8 mouse cellular contexts compared by ENCODE assay signal in genomic region chr13:104610210-104611111, GRCm38 (mm10).
DNase-seq lines count a peak whose midpoint lies in the region; ATAC-seq and TF ChIP-seq lines count a peak whose summit lies in the region.

No protein-coding gene starts in this region.

- peak overlapping the region; percentile 89 for H3K4me3 ChIP-seq in testis, adult 2 months (ENCODE audit: control insufficient read depth, low read depth, low read length)
- H3K4me3 ChIP-seq in heart, embryonic 11.5 days (ENCODE audit: low read depth, low read length) = no peak overlapping the region
- peak overlapping the region; percentile 21; the same call in 1 of the 2 replicates for H3K4me3 ChIP-seq in liver, embryonic 15.5 days (replicated peaks)
- no peak overlapping the region for H3K4me3 ChIP-seq in hindbrain, embryonic 12.5 days
- no peak overlapping the region for H3K4me3 ChIP-seq in midbrain, embryonic 10.5 days

- WGBS in heart, embryonic 11.5 days (ENCODE audit: insufficient replicate concordance) = 83% methylated on average over 22 of the region's 22 CpGs
- 34% methylated on average over 22 of the region's 22 CpGs for WGBS in liver, embryonic 15.5 days (ENCODE audit: insufficient replicate concordance)
- WGBS in hindbrain, embryonic 12.5 days = 84% methylated on average over 22 of the region's 22 CpGs
- 92% methylated on average over 22 of the region's 22 CpGs for WGBS in midbrain, embryonic 10.5 days

- ATAC-seq in heart, embryonic 11.5 days (replicated peaks; ENCODE audit: insufficient number of reproducible peaks, low FRiP score, low TSS enrichment) = peak; percentile 52; the same call in 1 of the 2 replicates
- ATAC-seq in liver, embryonic 15.5 days (ENCODE audit: insufficient read depth) = peak; percentile 63; the same call in 1 of the 2 replicates
- ATAC-seq in hindbrain, embryonic 12.5 days (ENCODE audit: low FRiP score) = no peak

- H3K27me3 ChIP-seq in testis, adult 2 months (ENCODE audit: control insufficient read depth, insufficient read depth, low read length) = no peaks in the 10 kb centered on the region
- H3K27me3 ChIP-seq in heart, embryonic 11.5 days (ENCODE audit: control insufficient read depth, insufficient read depth, low read length) = no peaks in the 10 kb centered on the region
- H3K27me3 ChIP-seq in liver, embryonic 15.5 days = no peaks in the 10 kb centered on the region
- H3K27me3 ChIP-seq in hindbrain, embryonic 12.5 days = no peaks in the 10 kb centered on the region
- no peaks in the 10 kb centered on the region for H3K27me3 ChIP-seq in midbrain, embryonic 10.5 days (ENCODE audit: low read depth, poor library complexity, severe bottlenecking)

- H3K9ac ChIP-seq in heart, embryonic 11.5 days (ENCODE audit: low read depth, low read length) = no peak overlapping the region
- H3K9ac ChIP-seq in liver, embryonic 15.5 days = no peak overlapping the region
- no peak overlapping the region for H3K9ac ChIP-seq in hindbrain, embryonic 12.5 days

- TF ChIP-seq POLR2A in testis, adult 2 months (IDR thresholded peaks at IDR 0.05; ENCODE audit: control insufficient read depth, low read depth, low read length) = peak; percentile 93; the same call in 1 of the 2 replicates

- DNase-seq in testis, postnatal 10 days (ENCODE audit: low spot score) = no peak
- DNase-seq in spleen, postnatal 36 days (ENCODE audit: low spot score in 2 of 2) = peak; percentile 42 to 50
- no peak for DNase-seq in cerebellum, postnatal 14 days
- no peak for DNase-seq in midbrain, embryonic 10.5 days (ENCODE audit: low spot score)

- H3K4me1 ChIP-seq in testis, adult 2 months (ENCODE audit: control insufficient read depth, insufficient read depth, low read length) = peaks cover 18% of the 10 kb centered on the region
- H3K4me1 ChIP-seq in heart, embryonic 11.5 days (ENCODE audit: control insufficient read depth, insufficient read depth, low read length) = no peaks in the 10 kb centered on the region
- H3K4me1 ChIP-seq in liver, embryonic 15.5 days (replicated peaks) = no peaks in the 10 kb centered on the region
- no peaks in the 10 kb centered on the region for H3K4me1 ChIP-seq in hindbrain, embryonic 12.5 days
- peaks cover 3% of the 10 kb centered on the region; the same call in 1 of the 2 replicates for H3K4me1 ChIP-seq in midbrain, embryonic 10.5 days

- TF ChIP-seq CTCF in testis, adult 2 months (IDR thresholded peaks at IDR 0.05; ENCODE audit: control insufficient read depth, insufficient read depth, insufficient replicate concordance, low read depth, low read length) = no peak

- no peaks in the 10 kb centered on the region for H3K9me3 ChIP-seq in heart, embryonic 11.5 days (replicated peaks; ENCODE audit: control insufficient read depth, low read length)
- H3K9me3 ChIP-seq in liver, embryonic 15.5 days (replicated peaks) = no peaks in the 10 kb centered on the region
- no peaks in the 10 kb centered on the region for H3K9me3 ChIP-seq in hindbrain, embryonic 12.5 days (replicated peaks)
- H3K9me3 ChIP-seq in midbrain, embryonic 10.5 days (replicated peaks) = no peaks in the 10 kb centered on the region

- H3K27ac ChIP-seq in testis, adult 2 months (ENCODE audit: control insufficient read depth, insufficient read depth, low read depth, low read length) = peak overlapping the region; percentile 89
- no peak overlapping the region for H3K27ac ChIP-seq in heart, embryonic 11.5 days (ENCODE audit: low read depth, low read length)
- H3K27ac ChIP-seq in liver, embryonic 15.5 days (replicated peaks) = peak overlapping the region; percentile 10; the same call in 1 of the 2 replicates
- H3K27ac ChIP-seq in hindbrain, embryonic 12.5 days = no peak overlapping the region
- no peak overlapping the region for H3K27ac ChIP-seq in midbrain, embryonic 10.5 days (replicated peaks)

- no peak overlapping the region for H3K4me2 ChIP-seq in heart, embryonic 11.5 days
- H3K4me2 ChIP-seq in liver, embryonic 15.5 days = peak overlapping the region; percentile 43
- H3K4me2 ChIP-seq in hindbrain, embryonic 12.5 days (replicated peaks) = no peak overlapping the region

- no peaks in the 10 kb centered on the region for H3K36me3 ChIP-seq in testis, adult 2 months (ENCODE audit: control insufficient read depth, insufficient read depth, low read length)
- H3K36me3 ChIP-seq in heart, embryonic 11.5 days (ENCODE audit: control insufficient read depth, insufficient read depth, low read length) = no peaks in the 10 kb centered on the region
- no peaks in the 10 kb centered on the region for H3K36me3 ChIP-seq in liver, embryonic 15.5 days (replicated peaks)
- H3K36me3 ChIP-seq in hindbrain, embryonic 12.5 days = no peaks in the 10 kb centered on the region
- no peaks in the 10 kb centered on the region for H3K36me3 ChIP-seq in midbrain, embryonic 10.5 days

Comparison
In these comparisons a context has a peak if more than half of its experiments do, and no peak if none do; other contexts are left out.
1. H3K27ac ChIP-seq: peak in testis, adult 2 months (single experiment) and liver, embryonic 15.5 days (single experiment); none in heart, embryonic 11.5 days (single experiment), hindbrain, embryonic 12.5 days (single experiment) and midbrain, embryonic 10.5 days (single experiment).
2. H3K4me3 ChIP-seq: peak in testis, adult 2 months (single experiment) and liver, embryonic 15.5 days (single experiment); none in heart, embryonic 11.5 days (single experiment), hindbrain, embryonic 12.5 days (single experiment) and midbrain, embryonic 10.5 days (single experiment).
3. DNase-seq: peak in spleen, postnatal 36 days (2 of 2); none in testis, postnatal 10 days (single experiment), cerebellum, postnatal 14 days (0 of 2) and midbrain, embryonic 10.5 days (single experiment).